Mouse (Mus musculus) brain, adult 2 months (tissue): ENCODE measurements at regions not wholly inside any gene's neighbourhood (a gene's known extent, or its start where the extent isn't known, plus 50 kb on each side); places are given as distances from the start of the nearest gene placed in this dataset.
"Not testable (repeated sequence)": the region's sequence is repeated elsewhere in the genome, so short reads cannot be mapped to it uniquely, and the experiment has no call there.

Source experiments
- DNase-seq: peaks from one replicate; pipeline ENCODE4 v3.0.0; 2011; ENCODE audit warnings: low read depth, low spot score

- DNase-seq, result not testable (repeated sequence)
Observed at GRCm38 (mm10) chr14:124801589-124801988, 124.7 kb upstream of the Fgf14 start.

DNA sequence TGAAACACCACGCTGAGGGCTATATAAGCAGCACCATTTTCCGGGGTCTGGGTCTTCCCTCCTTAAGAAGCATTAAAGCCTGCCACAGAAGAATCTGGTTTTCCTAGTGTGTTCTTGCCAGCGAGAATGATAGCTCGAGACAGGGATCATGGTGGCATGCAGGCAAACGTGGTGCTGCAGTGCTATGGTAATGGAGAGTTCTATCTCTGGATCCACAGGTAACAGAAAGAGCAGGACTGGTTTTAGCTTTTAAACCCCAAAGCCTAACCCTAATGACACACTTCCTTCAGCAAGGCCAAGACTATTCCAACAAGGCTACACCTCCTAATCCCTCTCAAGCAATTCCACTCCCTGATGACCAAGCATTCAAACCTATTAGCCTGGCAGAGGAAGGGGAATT lies 123.5 kb upstream of the Fgf14 start:
- DNase-seq, result no peak

DNA sequence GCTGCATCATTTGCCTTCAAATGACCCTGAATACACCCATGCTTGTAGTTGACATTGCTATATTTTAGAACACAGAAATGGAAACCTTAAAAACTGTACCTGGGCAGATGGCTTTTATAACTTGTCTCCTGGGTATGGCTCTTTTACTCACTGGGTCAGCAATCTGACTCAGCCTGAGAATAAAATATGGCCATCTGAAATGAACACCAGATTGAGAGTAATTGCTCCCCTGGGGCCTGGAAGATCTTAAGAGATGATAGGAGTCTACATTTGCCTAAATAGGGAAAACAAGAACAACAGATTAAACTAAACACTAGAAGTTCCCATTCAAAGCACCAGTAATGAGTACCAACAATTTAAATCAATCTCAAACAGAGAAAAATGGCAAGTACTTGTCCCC lies 98.5 kb upstream of the Fgf14 start:
- DNase-seq, result peak; percentile 71

- DNase-seq, result peak; percentile 73
Observed at GRCm38 (mm10) chr14:124767996-124768395, 91.1 kb upstream of the Fgf14 start.

GRCm38 (mm10) chr14:124767234-124767633 lies 90.3 kb upstream of the Fgf14 start:
- DNase-seq, result peak; percentile 97

GRCm38 (mm10) chr14:124742491-124742890 lies 65.6 kb upstream of the Fgf14 start:
- peak; percentile 65 for DNase-seq
